Mouse (Mus musculus): ENCODE data around the gene Bglap3.
"Not testable (repeated sequence)": the region's sequence is repeated elsewhere in the genome, so short reads cannot be mapped to it uniquely, and the experiment has no call there.

- not testable (repeated sequence) for TF ChIP-seq CEBPB (IDR thresholded peaks at IDR 0.05; ENCODE audit: low read depth); CTCF (IDR thresholded peaks at IDR 0.05; ENCODE audit: control insufficient read depth, insufficient read depth, insufficient read length)
Measured at GRCm38 (mm10) chr3:88372643-88373042, at the start of gene Bglap3.

All from C2C12 (cell line).